Mouse (Mus musculus) embryonic stem cell, embryonic (primary cell): ENCODE data around the gene Enoph1.

Experiments
- CTCF ChIA-PET, 4 experiments: fragments of 300-600 bp in 2 of 4; fragments of 350-600 bp in 2 of 4; sonication (Branson Sonifier 250); formaldehyde crosslinking; loops; one replicate each; lab custom pipeline; 2022; ENCODE audit warnings: inconsistent platforms in 2 of 4; lab: Charles Lee
- POLR2A ChIA-PET, 4 experiments: fragments of 300-600 bp in 2 of 4; fragments of 350-600 bp in 2 of 4; sonication (Branson Sonifier 250); formaldehyde crosslinking; loops; one replicate each; lab custom pipeline; 2022; ENCODE audit warnings: antibody characterized with exemption in 4 of 4, inconsistent platforms in 1 of 4; lab: Charles Lee

Enoph1 gene

GRCm38 (mm10) chr5:100049904-100050303, 10.1 kb downstream of the Enoph1 start:
- ChIA-PET CTCF (interaction anchor here in 2 of 4 experiments (1.2 to 1.9 kb wide), 2 partner anchors 11 kb away, joined by 3 to 6 read pairs; no protein-coding TSS in a partner anchor), POLR2A (interaction anchor here (0.9 to 18.3 kb wide), 9 partner anchors 8 to 43 kb away, joined by 3 to 388 read pairs (median 13); partner anchors contain the start of genes Enoph1 (in 3 of the 4) and Hnrnpdl (in 3 of the 4))

DNA sequence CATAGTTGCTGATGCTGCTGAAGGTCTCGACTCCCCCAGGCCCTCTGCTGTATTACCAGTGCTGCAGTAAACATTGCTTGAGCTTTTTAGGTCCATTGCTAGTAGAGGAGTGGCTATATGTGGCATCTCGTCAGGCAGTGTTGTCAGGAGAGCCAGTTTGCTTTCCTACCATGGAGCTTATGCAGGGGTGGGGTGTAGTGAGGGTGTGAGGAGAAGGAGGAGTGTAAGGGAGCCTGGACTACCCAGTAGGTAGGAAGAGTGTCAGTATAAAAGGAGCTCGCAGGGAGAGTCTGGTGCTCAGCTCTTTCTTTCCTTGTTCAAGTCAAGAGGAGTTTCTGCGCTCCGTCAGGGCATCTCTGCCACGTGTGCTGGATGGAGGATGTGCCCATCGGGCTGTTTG, 12.9 kb downstream of the Enoph1 start:
- CTCF ChIA-PET: interaction anchor here in 2 of 4 experiments (0.6 to 1.2 kb wide), 2 partner anchors 14 to 27 kb away, joined by 3 read pairs; no protein-coding TSS in a partner anchor
- POLR2A ChIA-PET: interaction anchor here (0.6 to 18.3 kb wide), 25 partner anchors 8 to 377 kb away, joined by 3 to 388 read pairs (median 4); partner anchors contain the start of genes Enoph1 (in 3 of the 4) and Hnrnpdl (in 3 of the 4)

DNA sequence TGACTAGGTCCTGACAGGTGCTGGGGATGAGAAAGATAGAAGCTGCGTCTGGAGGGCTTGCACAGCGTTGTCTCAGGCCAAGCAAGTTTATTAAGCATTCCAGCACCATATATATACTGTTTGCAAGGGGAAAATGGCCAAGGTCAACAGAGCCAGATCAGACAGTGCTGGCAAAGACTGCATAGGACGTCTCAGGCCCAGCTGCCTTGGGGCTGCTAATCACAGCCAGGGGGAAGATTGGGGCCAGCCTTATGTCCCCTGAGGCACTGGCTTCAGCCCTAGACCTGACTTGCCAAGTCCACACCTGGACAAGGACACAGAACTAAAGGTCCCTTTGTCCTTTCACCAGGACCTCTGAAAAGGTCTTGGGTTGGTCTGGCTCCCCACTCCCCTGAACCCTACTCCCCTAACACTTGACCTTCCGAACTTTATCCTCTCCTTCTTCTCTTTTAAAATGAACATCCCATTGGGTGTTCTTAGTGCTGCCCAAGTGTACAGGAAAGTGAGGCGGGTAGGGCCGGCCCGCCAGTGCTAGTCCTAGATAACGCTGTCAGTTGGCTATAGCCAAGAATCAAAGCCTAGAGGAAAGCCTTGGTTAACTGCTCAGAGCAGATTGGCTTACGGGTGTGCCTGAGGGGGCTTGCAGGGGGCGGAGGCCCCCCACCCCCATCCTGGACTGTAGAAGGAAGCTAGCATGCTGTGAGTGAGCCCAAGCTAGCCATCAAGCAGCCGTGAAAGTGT, 15.2 kb downstream of the Enoph1 start:
- POLR2A ChIA-PET: interaction anchor here (0.6 to 5.7 kb wide), 14 partner anchors 11 to 697 kb away, joined by 3 to 64 read pairs (median 4); partner anchors contain the start of genes Enoph1 (in 2 of the 4) and Hnrnpdl (in 2 of the 4)
- CTCF ChIA-PET: interaction anchor here in 2 of 4 experiments (0.6 to 1.3 kb wide), 4 partner anchors 11 to 346 kb away, joined by 3 to 4 read pairs (median 4); no protein-coding TSS in a partner anchor

DNA sequence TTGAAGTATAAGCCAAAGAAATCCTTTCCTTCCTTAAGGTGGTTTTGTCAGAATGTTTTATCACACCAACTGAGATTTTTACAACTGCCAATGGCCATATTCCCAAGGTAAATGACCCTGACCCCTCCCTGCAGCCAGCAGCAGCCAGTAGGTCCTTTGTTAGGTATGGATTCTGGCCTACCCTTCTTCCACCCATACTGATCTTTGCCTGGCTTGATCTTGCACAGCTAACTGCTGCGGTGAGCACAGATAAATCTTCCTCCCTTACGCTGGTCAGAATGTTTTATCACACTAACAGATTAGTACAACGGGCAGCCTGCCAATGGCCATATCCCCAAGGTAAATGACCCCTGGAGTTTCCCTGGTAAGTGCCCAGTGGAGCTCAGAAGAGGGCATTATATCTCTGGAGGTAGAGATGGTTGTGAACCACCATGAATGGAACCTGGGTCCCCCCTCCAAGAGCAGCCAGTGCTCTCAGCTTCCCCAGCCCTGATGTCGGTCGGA, 16.1 kb downstream of the Enoph1 start:
- CTCF ChIA-PET: interaction anchor here in 2 of 4 experiments (0.6 to 1.8 kb wide), 6 partner anchors 12 to 128 kb away, joined by 3 to 5 read pairs (median 4); no protein-coding TSS in a partner anchor

GRCm38 (mm10) chr5:100057461-100058209, 17.9 kb downstream of the Enoph1 start:
- ChIA-PET POLR2A (interaction anchor here in 2 of 4 experiments (0.5 to 5.7 kb wide), 14 partner anchors 8 to 36 kb away, joined by 3 to 64 read pairs (median 4); partner anchors contain the start of genes Enoph1 (in 2 of the 2) and Hnrnpdl (in 2 of the 2)), CTCF (no interaction called here)

More for the DNA sequence above, 16.1 kb downstream of the Enoph1 start:
- POLR2A ChIA-PET: interaction anchor here in 3 of 4 experiments (0.6 to 5.7 kb wide), 15 partner anchors 8 to 406 kb away, joined by 3 to 64 read pairs (median 3); partner anchors contain the start of genes Enoph1 (in 2 of the 3) and Hnrnpdl (in 2 of the 3)

- ChIA-PET POLR2A (interaction anchor here in 2 of 4 experiments (0.6 to 5.7 kb wide), 12 partner anchors 9 to 370 kb away, joined by 3 to 57 read pairs (median 3); partner anchors contain the start of genes Enoph1 (in 2 of the 2) and Hnrnpdl (in 2 of the 2)), CTCF (no interaction called here)
Measured at GRCm38 (mm10) chr5:100058729-100059128, 18.9 kb downstream of the Enoph1 start.

- ChIA-PET CTCF (no interaction called here), POLR2A (interaction anchor here in 2 of 4 experiments (0.6 to 5.7 kb wide), 11 partner anchors 8 to 370 kb away, joined by 3 to 57 read pairs (median 3); partner anchors contain the start of genes Enoph1 (in 2 of the 2) and Hnrnpdl (in 2 of the 2))
Measured at GRCm38 (mm10) chr5:100059326-100059725, 19.5 kb downstream of the Enoph1 start.

DNA sequence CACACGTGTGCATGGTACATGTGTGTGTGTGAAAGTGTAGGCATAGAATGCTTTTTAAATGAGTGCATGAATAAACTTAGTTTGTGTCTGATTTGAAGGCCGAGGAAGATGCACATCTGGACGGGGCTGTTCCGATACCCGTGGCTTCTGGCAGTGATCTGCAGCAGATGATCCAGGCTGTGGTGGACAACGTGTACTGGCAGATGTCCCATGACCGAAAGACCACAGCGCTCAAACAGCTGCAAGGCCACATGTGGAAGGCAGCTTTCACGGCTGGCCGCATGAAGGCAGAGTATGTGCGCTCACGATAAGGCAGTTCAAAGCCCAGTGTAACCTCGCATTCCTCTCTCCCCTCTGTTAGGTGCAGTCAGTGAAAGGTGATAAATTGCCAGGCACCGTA, 21.1 kb downstream of the Enoph1 start:
- ChIA-PET CTCF (no interaction called here), POLR2A (interaction anchor here in 2 of 4 experiments (1.1 to 3.4 kb wide), 7 partner anchors 9 to 22 kb away, joined by 3 to 13 read pairs (median 5); partner anchors contain the start of genes Enoph1 (in 1 of the 2) and Hnrnpdl (in 1 of the 2))

DNA sequence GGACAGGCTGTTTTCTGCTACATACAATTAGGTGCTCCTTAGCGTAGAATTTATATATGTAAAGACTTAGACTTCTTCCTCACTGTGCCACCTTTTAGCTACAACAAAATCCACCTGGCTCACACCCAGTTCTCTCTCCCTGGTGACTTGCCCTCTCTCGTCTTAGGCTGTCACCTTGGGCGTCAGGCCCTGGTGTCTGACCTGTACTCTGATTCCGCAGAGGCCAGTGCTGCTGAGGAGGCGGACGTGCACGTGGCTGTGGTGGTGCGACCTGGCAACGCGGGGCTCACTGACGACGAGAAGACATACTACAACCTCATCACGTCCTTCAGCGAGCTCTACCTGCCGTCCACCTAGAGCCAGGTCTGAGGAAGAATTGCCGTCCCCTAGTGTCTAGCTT, 27.8 kb downstream of the Enoph1 start:
- ChIA-PET CTCF (interaction anchor here in 1 of 4 experiments (0.5 to 0.6 kb wide), 2 partner anchors 10 to 11 kb away, joined by 4 to 5 read pairs; no protein-coding TSS in a partner anchor), POLR2A (interaction anchor here in 2 of 4 experiments (0.6 to 6.9 kb wide), 10 partner anchors 10 to 94 kb away, joined by 3 to 75 read pairs (median 10); partner anchors contain the start of genes Enoph1 (in 2 of the 2) and Hnrnpdl (in 2 of the 2))

DNA sequence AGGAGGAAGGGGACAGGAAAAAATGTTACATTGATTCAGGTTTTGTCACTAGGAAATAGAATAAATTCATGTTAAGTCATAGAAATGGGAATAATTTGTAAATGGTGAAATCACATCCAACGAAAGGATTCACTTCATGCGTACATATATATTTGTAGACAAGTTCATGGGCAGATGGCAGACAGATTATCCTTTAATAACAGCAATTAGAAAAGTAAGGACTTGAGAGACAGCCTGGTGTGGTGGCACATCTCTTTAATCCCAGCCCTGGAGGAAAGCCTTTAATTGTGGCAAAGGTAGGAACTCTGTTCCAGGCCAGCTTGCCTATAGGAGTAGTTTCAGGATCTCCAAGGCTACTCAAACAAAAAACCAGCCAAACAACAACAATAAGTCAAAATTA, 29.7 kb downstream of the Enoph1 start:
- CTCF ChIA-PET: interaction anchor here in 2 of 4 experiments (0.9 to 1.9 kb wide), 3 partner anchors 12 to 171 kb away, joined by 3 to 7 read pairs (median 4); no protein-coding TSS in a partner anchor
- POLR2A ChIA-PET: interaction anchor here in 2 of 4 experiments (0.5 to 1.1 kb wide), 4 partner anchors 10 to 31 kb away, joined by 3 read pairs; no protein-coding TSS in a partner anchor

GRCm38 (mm10) chr5:100070255-100070654, 30.5 kb downstream of the Enoph1 start:
- ChIA-PET POLR2A (interaction anchor here in 2 of 4 experiments (0.9 to 1.6 kb wide), 6 partner anchors 9 to 31 kb away, joined by 3 to 7 read pairs (median 4); no protein-coding TSS in a partner anchor), CTCF (interaction anchor here in 2 of 4 experiments (0.7 to 1.9 kb wide), 4 partner anchors 11 to 271 kb away, joined by 3 to 7 read pairs (median 4); no protein-coding TSS in a partner anchor)

DNA sequence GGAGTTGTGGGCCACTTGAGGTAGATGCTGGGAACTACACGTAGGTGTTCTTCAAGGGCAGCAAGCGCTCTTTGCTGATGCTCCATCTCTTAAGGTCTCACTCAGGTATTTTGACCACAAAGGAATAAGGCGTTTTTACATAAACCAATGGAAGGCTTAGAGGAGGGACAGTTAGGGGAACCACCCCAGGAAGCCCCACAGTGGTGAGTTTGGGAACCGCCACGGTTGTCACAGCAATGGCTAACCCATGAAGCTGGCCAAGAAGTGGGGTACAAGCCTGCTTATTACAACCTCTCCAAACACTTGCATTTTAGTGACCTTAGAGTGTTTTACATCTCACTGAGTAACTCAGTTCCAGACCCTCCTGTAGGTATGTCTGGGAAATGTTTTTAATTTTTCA, 31.8 kb downstream of the Enoph1 start:
- CTCF ChIA-PET: no interaction called here

GRCm38 (mm10) chr5:100072557-100072956, 32.8 kb downstream of the Enoph1 start:
- ChIA-PET POLR2A (interaction anchor here in 3 of 4 experiments (0.5 to 2.6 kb wide), 14 partner anchors 10 to 234 kb away, joined by 3 to 10 read pairs (median 3); no protein-coding TSS in a partner anchor), CTCF (interaction anchor here in 1 of 4 experiments (1.2 kb wide), 1 partner anchor 404 kb away, joined by 3 read pairs; no protein-coding TSS in a partner anchor)

More for the DNA sequence above, 31.8 kb downstream of the Enoph1 start:
- POLR2A ChIA-PET: interaction anchor here in 2 of 4 experiments (1.0 to 2.6 kb wide), 11 partner anchors 8 to 42 kb away, joined by 3 to 10 read pairs (median 5); no protein-coding TSS in a partner anchor

DNA sequence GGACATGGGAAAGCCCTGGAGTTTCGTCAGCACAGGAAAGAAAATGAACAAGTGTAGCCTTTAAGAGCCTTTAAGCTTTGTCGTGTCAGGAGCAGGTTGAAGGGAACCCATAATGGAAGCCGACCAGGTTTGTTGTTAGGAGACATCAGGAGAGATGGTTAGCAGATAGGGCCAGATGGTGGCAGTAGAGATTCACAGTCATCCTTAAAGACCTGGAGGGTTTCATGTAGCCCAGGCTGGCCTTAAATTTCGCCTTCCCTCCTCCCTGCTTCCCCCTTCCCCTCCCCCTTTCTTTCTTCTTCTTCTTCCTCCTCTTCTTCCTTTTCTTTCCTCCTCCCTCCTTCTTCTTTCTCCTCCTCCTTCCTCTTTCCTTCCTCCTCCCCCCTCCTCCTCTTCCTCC, 34.8 kb downstream of the Enoph1 start:
- CTCF ChIA-PET: interaction anchor here in 1 of 4 experiments (0.6 to 0.8 kb wide), 2 partner anchors 144 to 305 kb away, joined by 3 to 4 read pairs; no protein-coding TSS in a partner anchor
- POLR2A ChIA-PET: interaction anchor here (0.5 to 1.6 kb wide), 4 partner anchors 9 to 251 kb away, joined by 3 to 4 read pairs (median 4); no protein-coding TSS in a partner anchor

GRCm38 (mm10) chr5:100079040-100079930, 39.5 kb downstream of the Enoph1 start:
- CTCF ChIA-PET: interaction anchor here in 3 of 4 experiments (0.5 to 1.2 kb wide), 6 partner anchors 8 to 151 kb away, joined by 3 to 12 read pairs (median 4); no protein-coding TSS in a partner anchor
- POLR2A ChIA-PET: interaction anchor here (0.5 to 3.2 kb wide), 33 partner anchors 8 to 1338 kb away, joined by 3 to 20 read pairs (median 4); partner anchors contain the start of genes Cops4 (in 1 of the 4) and Hnrnpdl (in 1 of the 4)
